Mouse (Mus musculus) heart, postnatal 0 days (tissue): ENCODE measurements at regions not wholly inside any gene's neighbourhood (a gene's known extent, or its start where the extent isn't known, plus 50 kb on each side); places are given as distances from the start of the nearest gene placed in this dataset.

Experiments used
- CTCF ChIP-seq: IDR thresholded peaks from 2 replicates; pipeline ENCODE4 v1.5.1; 2016; ENCODE audit warnings: antibody characterized with exemption, control low read depth, low read depth
- EP300 ChIP-seq: IDR thresholded peaks from 2 replicates; pipeline ENCODE4 v1.6.1; 2016; ENCODE audit warnings: antibody characterized with exemption, low read depth

- TF ChIP-seq CTCF (no peak), EP300 (no peak)
Observed at GRCm38 (mm10) chr10:45784575-45784974, 206.9 kb downstream of the Hace1 start.
